Mouse (Mus musculus) heart, postnatal 36 days (tissue): ENCODE data around the gene Mfsd14a. TPM values are rescaled to one million over a fixed set of nuclear protein-coding genes. Genes with fewer than 3 reads are reported as not detected.
"Not testable (repeated sequence)": the region's sequence is repeated elsewhere in the genome, so short reads cannot be mapped to it uniquely, and the experiment has no call there.

ENCODE experiments used
- DNase-seq, 2 experiments: peaks; one replicate each; pipeline ENCODE4 v3.0.0; 2021 to 2022
- intact Hi-C: fragments of 180-260 bp; cut with DNase I; formaldehyde crosslinking; loops from one replicate; pipeline ENCODE4 v1.15.1; 2025
- total RNA-seq, 2 experiments: library from RNA; stranded (reverse); gene quantifications; 2 replicates each; pipeline ENCODE4 v1.2.3; 2021

Gene Mfsd14a
- 10 to 100 TPM; 19.7 to 21.5 TPM for total RNA-seq

GRCm38 (mm10) chr3:116662463-116662863 lies at the start of gene Mfsd14a:
Gene Mfsd14a, minus strand, starts transcription at chr3:116662677.
- intact Hi-C loops, result loop anchor here (1.0 to 5.0 kb wide), 5 partner anchors 50 to 655 kb away; partner anchors contain the start of genes Cdc14a, Dbt, Extl2 and Slc30a7
- DNase-seq, result peak; percentile 100

GRCm38 (mm10) chr3:116711624-116712435 lies 49.4 kb upstream of the Mfsd14a start:
- peak; percentile 85 to 90 for DNase-seq
- intact Hi-C loops, result loop anchor here (2.0 kb wide), 1 partner anchor 49 kb away; the partner anchor contains the start of gene Mfsd14a

GRCm38 (mm10) chr3:116710941-116711340 lies 48.5 kb upstream of the Mfsd14a start:
- intact Hi-C loops, result no loop called here
- DNase-seq, result no peak

DNA sequence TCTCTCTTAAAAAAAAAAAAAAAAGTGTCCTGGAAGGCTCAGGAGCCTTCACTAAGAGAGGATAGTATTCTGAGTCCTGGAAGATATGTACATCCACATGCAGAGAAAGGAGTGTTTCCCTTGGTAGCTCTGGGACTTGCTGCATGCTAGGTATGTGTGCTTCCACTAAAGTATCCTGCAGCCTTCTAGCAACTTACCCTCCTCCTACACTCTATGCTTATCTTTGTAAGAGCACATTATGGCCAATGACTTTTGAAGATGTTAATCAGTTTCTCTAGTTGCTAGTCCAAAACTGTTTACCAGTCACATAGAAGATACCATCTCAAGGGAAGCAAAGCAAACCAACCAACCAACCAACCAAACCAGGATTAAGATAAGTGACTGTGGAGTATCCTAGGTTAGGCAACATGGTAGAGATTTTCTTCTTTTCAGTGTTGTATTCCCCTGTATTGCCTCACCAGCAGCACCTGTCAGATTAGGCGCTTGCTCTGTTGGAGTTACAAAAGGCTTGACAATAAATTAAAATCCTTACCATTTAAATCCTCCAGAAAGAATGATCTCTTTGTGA lies 43.2 kb upstream of the Mfsd14a start:
- intact Hi-C loops, result no loop called here
- DNase-seq, result no peak

DNA sequence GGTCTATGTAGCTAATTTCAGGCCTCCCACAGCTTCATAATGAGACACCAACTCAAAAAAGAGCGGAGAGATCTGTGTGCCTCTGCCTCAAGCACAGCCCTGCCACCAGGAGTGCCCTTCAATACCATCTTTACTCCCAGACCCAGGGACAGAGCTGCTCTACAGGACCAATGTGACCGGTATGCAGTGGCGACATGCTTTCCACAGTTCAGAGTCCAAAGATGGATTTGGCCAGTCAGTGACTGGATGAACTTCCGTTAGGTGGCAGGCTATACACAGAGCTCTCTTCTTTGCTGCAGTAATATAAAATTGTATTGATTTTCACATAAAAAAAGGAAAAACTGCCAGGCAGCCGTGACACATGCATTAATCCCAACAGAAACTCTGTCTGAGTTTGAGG lies 41.4 kb upstream of the Mfsd14a start:
- intact Hi-C loops, result no loop called here
- no peak for DNase-seq

DNA sequence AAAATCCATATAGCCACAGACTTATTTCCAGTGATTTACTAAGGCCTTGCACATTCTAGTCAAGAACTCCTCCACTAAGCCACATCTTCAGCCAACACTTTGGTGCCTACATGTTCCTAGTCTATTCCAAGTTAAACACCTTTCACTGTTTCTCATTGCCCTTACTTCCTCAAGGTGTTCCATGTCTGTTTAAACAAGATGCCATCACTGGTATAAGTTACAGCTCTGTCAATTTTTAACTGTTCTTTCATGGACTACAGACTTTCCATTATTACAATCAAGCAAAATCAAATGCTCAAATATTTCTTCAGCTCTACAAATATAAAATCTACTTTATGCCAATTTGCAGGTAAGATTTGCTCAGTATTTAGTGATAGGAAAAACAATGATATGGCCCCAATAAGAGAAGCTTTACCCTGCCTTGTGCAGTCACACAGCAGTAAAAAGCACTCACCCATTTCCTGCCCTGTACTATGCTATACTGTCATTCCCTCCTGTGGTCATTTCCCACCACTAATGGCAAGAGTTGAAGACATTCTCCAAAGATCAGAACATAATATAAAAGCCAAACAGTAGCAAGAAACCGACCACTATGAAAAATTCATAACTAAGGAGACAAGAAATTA lies 40.3 kb upstream of the Mfsd14a start:
- intact Hi-C loops, result no loop called here
- DNase-seq, result no peak

GRCm38 (mm10) chr3:116701601-116702000 lies 39.1 kb upstream of the Mfsd14a start:
- intact Hi-C loops, result no loop called here
- DNase-seq, result no peak

GRCm38 (mm10) chr3:116698786-116699185 lies 36.3 kb upstream of the Mfsd14a start:
- DNase-seq, result no peak
- intact Hi-C loops, result loop anchor here (2.0 kb wide), 1 partner anchor 50 kb away; no protein-coding TSS in a partner anchor

GRCm38 (mm10) chr3:116695666-116695985 lies 33.1 kb upstream of the Mfsd14a start:
- no peak for DNase-seq
- intact Hi-C loops, result no loop called here

- intact Hi-C loops, result no loop called here
These were observed 32.6 kb upstream of the Mfsd14a start for GRCm38 (mm10) chr3:116694955-116695665.

DNA sequence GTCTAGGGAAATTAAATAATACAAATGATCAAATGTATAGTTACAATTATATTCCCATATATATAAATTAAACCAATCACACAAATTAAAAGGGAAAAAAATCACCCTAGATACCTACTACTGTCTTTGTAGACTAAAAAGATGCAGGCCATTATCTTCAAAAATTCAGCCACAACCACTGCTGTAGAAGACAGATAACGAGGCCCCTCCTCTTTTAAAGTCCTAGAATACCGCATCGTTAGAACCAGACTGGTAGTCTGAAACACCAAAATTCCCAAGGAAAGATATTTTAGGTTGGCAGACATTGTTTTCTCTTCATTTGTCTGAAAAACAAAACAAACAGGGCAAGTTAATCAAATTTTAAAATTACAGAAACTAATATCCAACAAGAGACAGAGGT lies 31.8 kb upstream of the Mfsd14a start:
- intact Hi-C loops, result no loop called here
- no peak for DNase-seq

More at GRCm38 (mm10) chr3:116694955-116695665, 32.6 kb upstream of the Mfsd14a start:
- no peak for DNase-seq

GRCm38 (mm10) chr3:116681160-116681559 lies 18.7 kb upstream of the Mfsd14a start, which contains the start of gene Gm43191:
Gene Gm43191, minus strand, starts transcription at chr3:116681260.
- intact Hi-C loops, result no loop called here
- no peak for DNase-seq

DNA sequence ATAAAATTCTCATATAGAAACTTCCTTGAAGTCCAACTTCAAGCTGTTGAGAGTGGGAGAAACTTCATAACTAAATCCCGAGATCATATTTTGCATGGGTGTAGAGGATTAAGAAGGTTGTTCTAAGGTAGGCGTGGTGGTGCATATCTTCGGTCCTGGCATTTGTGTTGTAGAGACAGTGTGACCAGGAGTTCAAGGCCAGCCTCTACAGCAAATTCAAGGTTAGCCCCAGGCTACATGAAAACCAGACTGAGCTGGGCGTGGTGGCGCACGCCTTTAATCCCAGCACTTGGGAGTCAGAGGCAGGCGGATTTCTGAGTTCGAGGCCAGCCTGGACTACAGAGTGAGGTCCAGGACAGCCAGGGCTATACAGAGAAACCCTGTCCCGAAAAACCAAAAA lies 1.8 kb upstream of the Mfsd14a start:
- intact Hi-C loops, result loop anchor here (5.0 kb wide), 3 partner anchors 152 to 657 kb away; partner anchors contain the start of genes Cdc14a, Dbt, Extl2 and Slc30a7
- DNase-seq, result not testable (repeated sequence)

DNA sequence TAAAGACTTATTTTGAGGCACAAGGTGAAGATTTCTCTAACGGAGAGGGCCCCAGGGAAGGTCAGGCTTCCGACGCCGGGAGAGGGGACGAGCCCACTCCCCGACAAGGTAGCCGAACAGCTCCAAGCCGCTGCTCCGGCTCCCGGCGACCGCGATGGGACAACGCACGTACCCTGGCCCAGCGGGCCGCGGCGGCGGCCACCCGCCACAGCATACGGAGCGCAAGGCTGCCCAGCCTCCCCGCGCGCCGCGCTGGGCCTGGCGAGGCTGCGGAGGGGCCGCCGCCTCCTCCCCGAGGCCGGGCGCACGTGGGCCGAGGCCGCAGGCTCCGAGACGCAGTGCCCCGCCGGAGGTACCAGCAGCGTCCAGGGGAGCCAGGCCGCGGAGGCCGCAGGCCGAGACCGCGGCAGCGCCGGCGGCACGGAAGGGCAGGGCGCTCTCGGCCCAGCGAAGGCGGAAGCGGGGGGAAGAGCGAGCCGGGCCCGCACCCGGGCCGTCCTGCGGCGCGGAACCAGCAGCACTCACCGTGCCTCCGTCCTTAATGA lies 535 bp downstream of the Mfsd14a start:
- DNase-seq, result no peak
- intact Hi-C loops, result loop anchor here (1.0 to 5.0 kb wide), 5 partner anchors 51 to 655 kb away; partner anchors contain the start of genes Cdc14a, Dbt, Extl2 and Slc30a7

GRCm38 (mm10) chr3:116661288-116661869 lies 1.1 kb downstream of the Mfsd14a start:
- intact Hi-C loops, result loop anchor here (5.0 kb wide), 3 partner anchors 149 to 654 kb away; partner anchors contain the start of genes Cdc14a, Dbt, Extl2 and Slc30a7

DNA sequence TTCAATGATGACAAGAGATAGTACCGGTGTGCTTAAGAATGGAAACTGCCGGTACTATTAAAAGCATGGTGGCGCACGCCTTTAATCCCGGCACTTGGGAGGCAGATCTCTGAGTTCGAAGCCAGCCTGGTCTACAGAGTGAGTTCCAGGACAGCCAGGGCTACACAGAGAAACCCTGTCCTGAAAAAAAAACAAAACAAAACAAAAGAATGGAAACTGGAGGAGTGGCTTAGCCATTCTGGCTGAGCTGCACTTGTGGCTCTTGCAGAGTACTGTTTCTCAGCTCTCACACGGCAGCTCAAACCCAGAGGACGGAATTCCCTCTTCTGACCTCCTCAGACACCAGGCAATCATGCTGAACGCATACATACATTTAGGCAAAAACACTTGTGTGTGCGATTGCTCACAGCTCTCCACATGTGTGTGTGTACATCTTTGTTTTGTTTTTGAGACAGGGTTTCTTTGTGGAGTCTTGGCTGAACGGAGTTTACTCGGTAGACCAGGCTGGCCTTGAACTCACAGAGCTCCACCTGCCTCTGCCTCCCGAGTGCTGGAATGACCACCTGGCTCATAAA lies 2.5 kb downstream of the Mfsd14a start:
- intact Hi-C loops, result loop anchor here (5.0 kb wide), 3 partner anchors 148 to 653 kb away; partner anchors contain the start of genes Cdc14a, Dbt, Extl2 and Slc30a7
- DNase-seq, result no peak

More at GRCm38 (mm10) chr3:116661288-116661869, 1.1 kb downstream of the Mfsd14a start:
- DNase-seq, result no peak

GRCm38 (mm10) chr3:116658928-116659565 lies 3.4 kb downstream of the Mfsd14a start:
- intact Hi-C loops, result no loop called here
- DNase-seq, result no peak

DNA sequence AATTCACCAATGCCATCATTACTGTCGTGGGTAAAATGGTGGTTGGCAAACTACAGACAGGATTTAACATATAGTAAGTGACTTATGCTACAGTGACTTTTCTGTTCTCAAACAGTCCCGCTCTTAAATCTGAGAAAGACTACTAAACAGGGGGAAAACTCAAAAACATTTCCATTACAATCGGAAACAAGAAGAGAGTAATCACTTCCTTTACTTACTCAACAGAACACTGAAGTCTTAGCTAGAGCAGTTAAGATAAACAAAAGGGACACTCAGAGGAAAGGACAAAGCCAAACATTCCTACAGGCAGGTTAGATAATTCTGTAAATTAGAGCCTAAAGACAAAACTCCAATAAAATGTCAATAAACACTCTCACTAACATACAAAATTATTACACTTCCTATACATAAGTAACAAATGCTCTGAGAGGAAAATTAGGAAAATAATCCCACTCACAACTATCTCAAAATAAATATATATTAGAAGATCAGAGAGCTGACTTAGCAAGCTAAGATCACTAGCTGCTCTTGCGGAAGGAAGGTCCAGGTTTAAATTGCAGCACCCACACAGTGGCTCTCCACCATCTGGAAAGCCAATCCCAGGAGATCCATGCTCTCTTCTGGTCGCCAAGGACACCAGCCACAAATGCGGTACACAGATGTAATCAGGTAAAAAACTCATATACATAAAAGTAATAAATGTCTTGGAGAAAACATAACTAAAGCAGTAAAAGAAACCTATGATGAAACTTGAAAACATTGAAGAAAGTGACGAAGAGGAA lies 6.1 kb downstream of the Mfsd14a start:
- intact Hi-C loops, result loop anchor here (2.0 kb wide), 1 partner anchor 14 kb away; no protein-coding TSS in a partner anchor
- DNase-seq, result no peak
